Mouse (Mus musculus) kidney, postnatal 14 days (tissue): ENCODE measurements around the gene Cttn.

ENCODE experiments used
- DNase-seq: peaks from one replicate; pipeline ENCODE4 v3.0.0; 2022; ENCODE audit warnings: mixed read lengths

Gene Cttn

GRCm38 (mm10) chr7:144448186-144448585 is 22.6 kb downstream of the Cttn start:
- no peak for DNase-seq

GRCm38 (mm10) chr7:144447146-144447545 is 23.7 kb downstream of the Cttn start:
- no peak for DNase-seq

- no peak for DNase-seq
Observed at GRCm38 (mm10) chr7:144444788-144445187, 26.0 kb downstream of the Cttn start.

- no peak for DNase-seq
Observed at GRCm38 (mm10) chr7:144441976-144442375, 28.8 kb downstream of the Cttn start.

GRCm38 (mm10) chr7:144441466-144441865 is 29.3 kb downstream of the Cttn start:
- no peak for DNase-seq

- DNase-seq: no peak
Observed at GRCm38 (mm10) chr7:144438811-144439210, 32.0 kb downstream of the Cttn start.

GRCm38 (mm10) chr7:144432920-144433319 is 37.9 kb downstream of the Cttn start:
- DNase-seq: no peak

GRCm38 (mm10) chr7:144427460-144427859 is 43.3 kb downstream of the Cttn start:
- DNase-seq: no peak

GRCm38 (mm10) chr7:144426594-144426993 is 44.2 kb downstream of the Cttn start:
- DNase-seq: no peak

- DNase-seq: peak; percentile 54
Observed at GRCm38 (mm10) chr7:144425953-144426352, 44.9 kb downstream of the Cttn start.

- DNase-seq: no peak
Observed at GRCm38 (mm10) chr7:144421478-144421877, 49.3 kb downstream of the Cttn start.

GRCm38 (mm10) chr7:144420552-144420951 is 50.3 kb downstream of the Cttn start:
- no peak for DNase-seq

GRCm38 (mm10) chr7:144417644-144418343 is 53.0 kb downstream of the Cttn start:
- peak; percentile 21 for DNase-seq

GRCm38 (mm10) chr7:144417234-144417633 is 53.6 kb downstream of the Cttn start:
- DNase-seq: no peak

- DNase-seq: peak; percentile 31
Observed at GRCm38 (mm10) chr7:144415795-144416194, 55.0 kb downstream of the Cttn start.

GRCm38 (mm10) chr7:144414632-144415031 is 56.2 kb downstream of the Cttn start:
- no peak for DNase-seq

- no peak for DNase-seq
Observed at GRCm38 (mm10) chr7:144411967-144412906, 58.6 kb downstream of the Cttn start.

- no peak for DNase-seq
Observed at GRCm38 (mm10) chr7:144409682-144410081, 61.1 kb downstream of the Cttn start.

- no peak for DNase-seq
Observed at GRCm38 (mm10) chr7:144408464-144409000, 62.3 kb downstream of the Cttn start.

GRCm38 (mm10) chr7:144407675-144408074 is 63.1 kb downstream of the Cttn start:
- no peak for DNase-seq

GRCm38 (mm10) chr7:144402492-144402891 is 68.3 kb downstream of the Cttn start:
- no peak for DNase-seq

GRCm38 (mm10) chr7:144391727-144392126 is 79.1 kb downstream of the Cttn start:
- DNase-seq: no peak

GRCm38 (mm10) chr7:144390676-144391075 is 80.1 kb downstream of the Cttn start:
- DNase-seq: no peak

- no peak for DNase-seq
Observed at GRCm38 (mm10) chr7:144389704-144390103, 81.1 kb downstream of the Cttn start.
